Mouse (Mus musculus) heart, embryonic 14.5 days (tissue): ENCODE results near the gene Cox8a. TPM values are rescaled to one million over a fixed set of nuclear protein-coding genes. Genes with fewer than 3 reads are reported as not detected.

ENCODE experiments used
- ATAC-seq: fragments of 200-750 bp; cut with Nextera tagmentation; 2 replicates; pipeline ENCODE4 v1.8.0; 2017; ENCODE audit warnings: low read depth, moderate TSS enrichment; ENCODE audit not compliant: insufficient number of reproducible peaks, insufficient read depth, low FRiP score
- H3K27ac ChIP-seq, 2 experiments: fragments of 200-500 bp in 1 of 2; fragments of 300-500 bp in 1 of 2; sonication (generic) in 1 of 2; replicated peaks in 1 of 2; 2 replicates each; pipeline ENCODE4 v1.5.1; 2012 to 2014; ENCODE audit warnings: low read depth in 2 of 2, low read length in 2 of 2, control low read depth in 1 of 2, mild to moderate bottlenecking in 1 of 2, mixed read lengths in 1 of 2; ENCODE audit not compliant: control insufficient read depth in 1 of 2, insufficient read depth in 1 of 2
- H3K27me3 ChIP-seq: fragments of 300-500 bp; sonication (generic); 2 replicates; pipeline ENCODE4 v1.6.1; 2014; ENCODE audit warnings: mild to moderate bottlenecking, low read length, control low read depth; ENCODE audit not compliant: control insufficient read depth, insufficient read depth
- H3K36me3 ChIP-seq: fragments of 300-500 bp; sonication (generic); 2 replicates; pipeline ENCODE4 v1.6.1; 2014; ENCODE audit warnings: mild to moderate bottlenecking, control low read depth, low read length, mixed read lengths; ENCODE audit not compliant: control insufficient read depth, insufficient read depth
- H3K4me1 ChIP-seq, 2 experiments: fragments of 200-500 bp in 1 of 2; fragments of 300-500 bp in 1 of 2; sonication (generic) in 1 of 2; 2 replicates each; pipeline ENCODE4 v1.6.1; 2012 to 2014; ENCODE audit warnings: low read length in 2 of 2, control low read depth in 1 of 2, mixed read lengths in 1 of 2; ENCODE audit not compliant: control insufficient read depth in 2 of 2, insufficient read depth in 2 of 2
- H3K4me2 ChIP-seq: fragments of 300-500 bp; sonication (generic); 2 replicates; pipeline ENCODE4 v1.6.1; 2014; ENCODE audit warnings: mild to moderate bottlenecking, low read length
- H3K4me3 ChIP-seq, 2 experiments: fragments of 200-500 bp in 1 of 2; fragments of 300-500 bp in 1 of 2; sonication (generic) in 1 of 2; 2 replicates each; pipeline ENCODE4 v1.5.1; 2012 to 2014; ENCODE audit warnings: low read length in 2 of 2, mild to moderate bottlenecking in 2 of 2, control low read depth in 1 of 2, low read depth in 1 of 2, moderate library complexity in 1 of 2; ENCODE audit not compliant: control insufficient read depth in 1 of 2, insufficient read depth in 1 of 2
- H3K9ac ChIP-seq: fragments of 300-500 bp; sonication (generic); 2 replicates; pipeline ENCODE4 v1.6.1; 2014; ENCODE audit warnings: mild to moderate bottlenecking, low read length
- H3K9me3 ChIP-seq: fragments of 300-500 bp; sonication (generic); 2 replicates; pipeline ENCODE4 v1.6.1; 2016; ENCODE audit warnings: low read length, control low read depth; ENCODE audit not compliant: control insufficient read depth
- WGBS: fragments of 180-500 bp; shearing (Covaris S2); extraction: QIAGEN DNeasy Blood & Tissue Kit; methylation state at CpG from one replicate; pipeline ENCODE4 v1.1.7; 2014; 5-methylcytosine and 5-hydroxymethylcytosine counted together
- polyA plus RNA-seq: library from polyadenylated mRNA; unstranded; fragments of >200 nt; fragmentation: Nextera tagmentation; extraction: Ambion mirVana; gene quantifications from 2 replicates; pipeline ENCODE4 v1.2.1, GENCODE M21; 2014

The Cox8a gene
- polyA plus RNA-seq = 2,457 and 2,575 TPM in 2 replicates

DNA sequence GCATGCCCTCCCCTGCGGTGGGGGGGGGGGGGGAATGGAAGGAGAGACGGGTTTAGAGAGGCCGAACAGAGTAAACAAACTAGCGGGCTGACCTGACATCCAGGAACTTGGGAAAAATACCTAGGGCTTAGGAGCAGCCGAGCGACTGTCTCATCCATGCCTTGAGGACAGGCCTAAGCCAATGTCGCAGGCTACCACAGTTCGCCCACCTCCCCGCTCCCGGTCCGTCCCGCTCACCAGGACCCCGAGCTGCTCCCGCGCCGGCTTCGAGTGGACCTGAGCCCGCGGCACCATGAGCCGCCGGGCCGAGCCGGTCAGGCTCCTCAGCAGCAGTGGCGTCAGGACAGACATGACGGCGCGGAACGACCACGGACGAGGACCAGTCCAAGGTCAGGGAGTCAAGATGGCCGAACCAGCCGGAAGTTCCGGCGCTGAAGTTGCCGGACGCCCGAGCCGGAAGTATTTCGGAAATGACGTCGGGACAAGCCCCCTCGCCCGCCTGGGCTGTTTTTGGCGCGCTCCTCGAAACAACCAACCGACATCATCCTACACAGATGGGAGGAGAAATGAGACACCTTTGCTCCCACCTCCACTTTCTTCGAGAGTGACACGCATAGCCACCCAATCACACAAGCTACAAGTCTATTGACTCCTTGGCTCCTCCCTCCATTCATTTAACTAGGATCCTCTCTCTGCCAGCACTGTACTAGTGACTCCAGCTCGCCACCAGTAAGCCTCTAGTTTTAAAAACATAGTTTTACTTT is at the start of gene Cox8a:
Gene Cox8a (minus strand): TSS at position 455 of the 764 bp plus-strand sequence.
- Histone ChIP-seq H3K36me3 (peaks cover 39% of the 10 kb centered on the region), H3K4me2 (peak within 1 kb of the TSS; percentile 84), H3K27me3 (no peaks in the 10 kb centered on the region), H3K9ac (peak within 1 kb of the TSS; percentile 92), H3K4me3 (peak within 1 kb of the TSS; percentile 73 to 93), H3K27ac (peak within 1 kb of the TSS; percentile 93 to 98), H3K9me3 (no peaks in the 10 kb centered on the region), H3K4me1 (peaks cover 16 to 29% of the 10 kb centered on the region in 2 experiments)
- whole genome bisulfite sequencing = under 1% methylated on average over 50 of the region's 50 CpGs
- peak; percentile 95 for ATAC-seq

- no peak for ATAC-seq
- Histone ChIP-seq H3K36me3 (peaks cover 17% of the 10 kb centered on the region), H3K27me3 (no peaks in the 10 kb centered on the region), H3K4me3 (no peak overlapping the region), H3K4me2 (peak overlapping the region; percentile 93), H3K9ac (peak overlapping the region; percentile 91), H3K9me3 (peaks cover 4% of the 10 kb centered on the region; the same call in 1 of the 2 replicates), H3K4me1 (peaks cover 38 to 50% of the 10 kb centered on the region in 2 experiments), H3K27ac (peak overlapping the region; percentile 89 to 95)
- WGBS = 53% methylated on average over 4 of the region's 4 CpGs
These were observed 49.0 kb upstream of the Cox8a start for GRCm38 (mm10) chr19:7266421-7266831.

DNA sequence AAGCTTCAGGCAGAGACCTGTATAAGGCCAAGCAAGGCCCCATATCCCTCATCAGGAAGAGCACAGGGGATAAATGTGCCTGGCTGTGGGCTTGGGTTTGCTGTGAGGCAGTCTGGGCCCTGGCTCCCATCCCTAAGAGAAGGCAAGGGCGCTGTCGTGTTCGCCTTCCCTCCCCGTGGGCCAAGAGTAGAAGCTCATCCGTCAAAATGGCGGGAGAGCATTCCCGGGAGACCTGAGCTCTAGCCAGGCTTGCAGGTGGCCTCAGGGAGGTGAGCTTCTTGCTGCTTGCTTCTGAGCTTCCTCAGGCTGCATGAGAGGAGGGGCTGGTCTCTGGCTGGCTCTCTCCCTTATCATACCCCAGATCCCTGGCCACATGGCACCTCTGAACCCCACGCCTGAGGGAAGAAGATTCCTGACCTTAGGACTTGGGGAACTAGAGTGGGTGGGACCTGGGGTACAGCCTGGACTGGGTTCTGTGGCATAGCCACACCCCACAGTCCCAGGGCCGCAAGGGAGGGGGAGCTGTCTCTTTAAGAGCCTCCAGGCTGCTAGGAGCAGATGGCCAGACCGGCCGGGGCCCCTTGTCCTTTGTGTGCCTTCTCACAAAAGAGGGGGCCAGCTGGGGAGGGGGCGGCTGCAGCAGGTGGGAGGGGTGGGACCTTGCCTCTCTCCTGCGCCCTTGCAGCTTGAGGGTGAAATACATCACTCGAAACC is 48.2 kb upstream of the Cox8a start:
- H3K4me3 ChIP-seq = no peak overlapping the region; a peak in 1 of 4 replicates
- H3K36me3 ChIP-seq = peaks cover 9% of the 10 kb centered on the region
- H3K27ac ChIP-seq = peak overlapping the region; percentile 85 to 95
- ATAC-seq = no peak
- peak overlapping the region; percentile 91 for H3K9ac ChIP-seq
- H3K9me3 ChIP-seq = peaks cover 4% of the 10 kb centered on the region; the same call in 1 of the 2 replicates
- 22% methylated on average over 14 of the region's 14 CpGs for WGBS
- no peaks in the 10 kb centered on the region for H3K27me3 ChIP-seq
- peak overlapping the region; percentile 47 for H3K4me2 ChIP-seq
- peaks cover 38 to 50% of the 10 kb centered on the region in 2 experiments for H3K4me1 ChIP-seq

- H3K9ac ChIP-seq = peak overlapping the region; percentile 91
- peaks cover 2% of the 10 kb centered on the region; the same call in 1 of the 2 replicates for H3K36me3 ChIP-seq
- peak; percentile 23 for ATAC-seq
- H3K4me1 ChIP-seq = peaks cover 36 to 48% of the 10 kb centered on the region in 2 experiments
- peaks cover 4% of the 10 kb centered on the region; the same call in 1 of the 2 replicates for H3K9me3 ChIP-seq
- whole genome bisulfite sequencing = 13% methylated on average over 6 of the region's 6 CpGs
- no peak overlapping the region for H3K4me3 ChIP-seq
- no peaks in the 10 kb centered on the region for H3K27me3 ChIP-seq
- H3K27ac ChIP-seq = peak overlapping the region; percentile 85 to 95
- H3K4me2 ChIP-seq = peak overlapping the region; percentile 38
These were observed 47.4 kb upstream of the Cox8a start for GRCm38 (mm10) chr19:7264766-7265331.

DNA sequence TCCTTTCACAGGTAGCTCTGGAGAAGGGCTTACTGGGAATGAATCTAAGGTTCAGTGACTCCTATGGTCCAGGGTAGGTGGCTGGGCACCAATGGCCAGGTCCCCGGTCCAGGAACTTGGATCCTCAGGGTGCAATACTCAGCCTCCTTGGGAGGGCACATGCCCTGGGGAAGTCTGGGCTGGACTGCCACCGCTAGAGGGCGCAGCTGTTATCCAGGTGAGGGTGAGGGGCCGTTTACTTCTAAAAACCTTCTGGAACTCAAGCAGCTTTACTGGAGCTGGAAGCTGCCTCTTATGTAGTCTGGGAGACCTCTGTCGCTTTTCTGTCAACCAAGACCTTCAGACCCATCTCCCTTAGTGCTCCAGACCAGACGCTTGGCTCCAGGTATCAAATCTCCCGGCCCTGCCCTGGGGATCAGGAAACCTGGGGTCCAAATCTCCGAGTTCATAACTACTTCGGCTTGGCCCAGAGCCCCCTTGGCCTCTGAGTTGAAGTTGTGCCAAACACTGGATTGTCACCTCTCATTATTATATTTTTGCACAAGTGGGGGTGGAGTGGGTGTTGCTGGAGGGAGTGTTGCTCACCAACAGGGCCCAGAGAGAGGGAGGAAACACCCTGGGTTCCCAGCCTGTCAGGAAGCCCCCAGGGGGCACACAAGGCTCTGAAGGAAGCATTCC is 46.8 kb upstream of the Cox8a start:
- Histone ChIP-seq H3K4me1 (peaks cover 31 to 42% of the 10 kb centered on the region in 2 experiments), H3K4me3 (no peak overlapping the region), H3K36me3 (no peaks in the 10 kb centered on the region), H3K4me2 (peak overlapping the region; percentile 38), H3K9ac (peak overlapping the region; percentile 57), H3K9me3 (peaks cover 4% of the 10 kb centered on the region; the same call in 1 of the 2 replicates), H3K27ac (peak overlapping the region; percentile 37 to 95), H3K27me3 (no peaks in the 10 kb centered on the region)
- ATAC-seq = no peak
- WGBS = 12% methylated on average over 9 of the region's 9 CpGs

- 85% methylated on average over 1 of the region's 1 CpGs for WGBS
- Histone ChIP-seq H3K9ac (no peak overlapping the region), H3K4me2 (no peak overlapping the region), H3K27ac (no peak overlapping the region), H3K4me1 (peaks cover 29 to 36% of the 10 kb centered on the region in 2 experiments), H3K9me3 (peaks cover 4% of the 10 kb centered on the region; the same call in 1 of the 2 replicates), H3K36me3 (no peaks in the 10 kb centered on the region), H3K4me3 (no peak overlapping the region), H3K27me3 (no peaks in the 10 kb centered on the region)
- no peak for ATAC-seq
These were observed 45.2 kb upstream of the Cox8a start for GRCm38 (mm10) chr19:7262592-7262991.

- no peak overlapping the region for H3K9ac ChIP-seq
- ATAC-seq = no peak
- peaks cover 24 to 31% of the 10 kb centered on the region in 2 experiments for H3K4me1 ChIP-seq
- no peaks in the 10 kb centered on the region for H3K27me3 ChIP-seq
- H3K4me2 ChIP-seq = no peak overlapping the region
- H3K4me3 ChIP-seq = no peak overlapping the region
- no peaks in the 10 kb centered on the region for H3K36me3 ChIP-seq
- WGBS = 93% methylated on average over 3 of the region's 3 CpGs
- peaks cover 4% of the 10 kb centered on the region; the same call in 1 of the 2 replicates for H3K9me3 ChIP-seq
- no peak overlapping the region for H3K27ac ChIP-seq
These were observed 44.5 kb upstream of the Cox8a start for GRCm38 (mm10) chr19:7261964-7262363.
